Mouse (Mus musculus): ENCODE measurements at regions not wholly inside any gene's neighbourhood (a gene's known extent, or its start where the extent isn't known, plus 50 kb on each side); places are given as distances from the start of the nearest gene placed in this dataset.

GRCm38 (mm10) chr5:132648751-132649150, 105.6 kb upstream of the Auts2 start:
- no peaks in the 10 kb centered on the region for H3K36me3 ChIP-seq
- no peak overlapping the region for H3K27ac ChIP-seq (replicated peaks)
- H3K4me1 ChIP-seq = peaks cover 8% of the 10 kb centered on the region; the same call in 1 of the 2 replicates
- H3K4me2 ChIP-seq = no peak overlapping the region
- no peak for ATAC-seq (ENCODE audit: extremely low read depth, insufficient number of reproducible peaks, low FRiP score, low TSS enrichment)
- peaks cover 6% of the 10 kb centered on the region; the same call in 1 of the 2 replicates for H3K27me3 ChIP-seq (replicated peaks)
- H3K9ac ChIP-seq = no peak overlapping the region
- no peaks in the 10 kb centered on the region for H3K9me3 ChIP-seq
- WGBS = 64% methylated on average over 1 of the region's 2 CpGs
- no peak overlapping the region for H3K4me3 ChIP-seq

- Histone ChIP-seq H3K9me3 (no peaks in the 10 kb centered on the region), H3K4me2 (no peak overlapping the region), H3K4me3 (no peak overlapping the region), H3K9ac (no peak overlapping the region), H3K36me3 (no peaks in the 10 kb centered on the region), H3K27ac (replicated peaks) (no peak overlapping the region), H3K27me3 (replicated peaks) (peaks cover 6% of the 10 kb centered on the region; the same call in 1 of the 2 replicates), H3K4me1 (peaks cover 5% of the 10 kb centered on the region; the same call in 1 of the 2 replicates)
- 75% methylated on average over 5 of the region's 5 CpGs for WGBS
- ATAC-seq (ENCODE audit: extremely low read depth, insufficient number of reproducible peaks, low FRiP score, low TSS enrichment) = no peak
Measured at GRCm38 (mm10) chr5:132644646-132645172, 101.6 kb upstream of the Auts2 start.

GRCm38 (mm10) chr5:132643270-132643669, 100.1 kb upstream of the Auts2 start:
- Histone ChIP-seq H3K4me1 (peaks cover 5% of the 10 kb centered on the region; the same call in 1 of the 2 replicates), H3K9ac (no peak overlapping the region), H3K36me3 (no peaks in the 10 kb centered on the region), H3K27me3 (replicated peaks) (peaks cover under 1% of the 10 kb centered on the region; the same call in 1 of the 2 replicates), H3K4me3 (no peak overlapping the region), H3K27ac (replicated peaks) (no peak overlapping the region), H3K4me2 (no peak overlapping the region), H3K9me3 (peaks cover 5% of the 10 kb centered on the region; the same call in 1 of the 2 replicates)
- no peak for ATAC-seq (ENCODE audit: extremely low read depth, insufficient number of reproducible peaks, low FRiP score, low TSS enrichment)
- whole genome bisulfite sequencing = 75% methylated on average over 3 of the region's 3 CpGs

GRCm38 (mm10) chr5:132633198-132633884, 90.2 kb upstream of the Auts2 start:
- no peak overlapping the region for H3K4me3 ChIP-seq
- no peak for ATAC-seq (ENCODE audit: extremely low read depth, insufficient number of reproducible peaks, low FRiP score, low TSS enrichment)
- H3K27ac ChIP-seq (replicated peaks) = no peak overlapping the region
- peaks cover 17% of the 10 kb centered on the region; the same call in 1 of the 2 replicates for H3K9me3 ChIP-seq
- peaks cover 6% of the 10 kb centered on the region; the same call in 1 of the 2 replicates for H3K4me1 ChIP-seq
- H3K36me3 ChIP-seq = no peaks in the 10 kb centered on the region
- no peak overlapping the region for H3K4me2 ChIP-seq
- no peaks in the 10 kb centered on the region for H3K27me3 ChIP-seq (replicated peaks)
- 39% methylated on average over 4 of the region's 5 CpGs for WGBS
- no peak overlapping the region for H3K9ac ChIP-seq

GRCm38 (mm10) chr5:132621751-132622150, 78.6 kb upstream of the Auts2 start:
- no peak for ATAC-seq (ENCODE audit: extremely low read depth, insufficient number of reproducible peaks, low FRiP score, low TSS enrichment)
- Histone ChIP-seq H3K4me1 (no peaks in the 10 kb centered on the region), H3K27ac (replicated peaks) (no peak overlapping the region), H3K9me3 (peaks cover 5% of the 10 kb centered on the region; the same call in 1 of the 2 replicates), H3K4me2 (no peak overlapping the region), H3K27me3 (replicated peaks) (no peaks in the 10 kb centered on the region), H3K4me3 (no peak overlapping the region), H3K9ac (no peak overlapping the region), H3K36me3 (no peaks in the 10 kb centered on the region)
- WGBS = 75% methylated on average over 7 of the region's 7 CpGs

DNA sequence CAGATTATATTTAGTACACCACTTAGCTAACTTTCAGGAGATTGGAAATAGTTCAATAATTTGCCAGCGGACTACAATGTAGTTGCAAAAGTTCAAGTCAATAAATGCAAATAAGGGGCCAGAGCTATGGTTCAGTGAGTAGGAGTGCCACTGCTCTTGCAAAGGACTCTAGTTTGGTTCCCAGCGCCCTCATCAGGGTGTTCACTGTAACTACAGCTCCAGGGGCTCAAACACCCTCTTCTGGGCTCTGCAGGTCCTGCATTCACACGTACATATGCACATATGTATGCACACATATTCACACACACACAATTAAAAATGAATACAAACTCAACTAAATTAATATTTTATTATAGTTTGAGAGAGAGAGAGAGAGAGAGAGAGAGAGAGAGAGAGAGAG, 74.1 kb upstream of the Auts2 start:
- peaks cover 8% of the 10 kb centered on the region; the same call in 1 of the 2 replicates for H3K4me1 ChIP-seq
- H3K36me3 ChIP-seq = no peaks in the 10 kb centered on the region
- H3K9me3 ChIP-seq = peaks cover 7% of the 10 kb centered on the region; the same call in 1 of the 2 replicates
- ATAC-seq (ENCODE audit: extremely low read depth, insufficient number of reproducible peaks, low FRiP score, low TSS enrichment) = no peak
- 59% methylated on average over 3 of the region's 3 CpGs for WGBS
- no peak overlapping the region for H3K27ac ChIP-seq (replicated peaks)
- H3K9ac ChIP-seq = no peak overlapping the region
- no peak overlapping the region for H3K4me3 ChIP-seq
- H3K27me3 ChIP-seq (replicated peaks) = peaks cover 9% of the 10 kb centered on the region; the same call in 1 of the 2 replicates
- H3K4me2 ChIP-seq = no peak overlapping the region

- no peak for ATAC-seq (ENCODE audit: extremely low read depth, insufficient number of reproducible peaks, low FRiP score, low TSS enrichment)
- no peaks in the 10 kb centered on the region for H3K36me3 ChIP-seq
- H3K27me3 ChIP-seq (replicated peaks) = peaks cover 16% of the 10 kb centered on the region; the same call in 1 of the 2 replicates
- WGBS = 59% methylated on average over 4 of the region's 4 CpGs
- peaks cover 15% of the 10 kb centered on the region for H3K4me1 ChIP-seq
- no peaks in the 10 kb centered on the region for H3K9me3 ChIP-seq
- no peak overlapping the region for H3K4me3 ChIP-seq
- no peak overlapping the region for H3K9ac ChIP-seq
- H3K4me2 ChIP-seq = no peak overlapping the region
- no peak overlapping the region for H3K27ac ChIP-seq (replicated peaks)
Measured at GRCm38 (mm10) chr5:132609251-132609650, 66.1 kb upstream of the Auts2 start.

DNA sequence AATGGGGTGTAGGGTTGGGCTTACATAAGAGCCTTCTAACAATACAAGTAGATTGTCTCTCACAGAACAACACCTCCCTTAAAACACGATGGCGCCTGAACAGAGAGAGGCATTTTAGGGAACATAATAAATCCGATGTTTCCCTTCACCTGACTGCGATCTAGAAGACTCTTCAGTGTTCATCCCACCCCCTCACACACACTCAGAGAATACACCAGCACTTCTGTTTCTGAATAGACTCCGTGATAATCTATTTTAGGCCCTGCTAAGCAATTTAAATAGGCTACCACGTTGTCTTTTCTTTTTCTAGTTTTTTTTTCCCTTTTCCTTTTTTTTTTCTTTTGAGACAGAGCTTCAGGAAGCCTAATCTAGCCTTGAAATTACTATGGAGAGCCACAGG, 63.1 kb upstream of the Auts2 start:
- no peak overlapping the region for H3K9ac ChIP-seq
- no peaks in the 10 kb centered on the region for H3K36me3 ChIP-seq
- no peak overlapping the region for H3K27ac ChIP-seq (replicated peaks)
- no peak overlapping the region for H3K4me2 ChIP-seq
- H3K4me1 ChIP-seq = peaks cover 7% of the 10 kb centered on the region
- no peaks in the 10 kb centered on the region for H3K9me3 ChIP-seq
- WGBS = 55% methylated on average over 6 of the region's 6 CpGs
- no peak for ATAC-seq (ENCODE audit: extremely low read depth, insufficient number of reproducible peaks, low FRiP score, low TSS enrichment)
- H3K4me3 ChIP-seq = no peak overlapping the region
- H3K27me3 ChIP-seq (replicated peaks) = peaks cover 12% of the 10 kb centered on the region; the same call in 1 of the 2 replicates

DNA sequence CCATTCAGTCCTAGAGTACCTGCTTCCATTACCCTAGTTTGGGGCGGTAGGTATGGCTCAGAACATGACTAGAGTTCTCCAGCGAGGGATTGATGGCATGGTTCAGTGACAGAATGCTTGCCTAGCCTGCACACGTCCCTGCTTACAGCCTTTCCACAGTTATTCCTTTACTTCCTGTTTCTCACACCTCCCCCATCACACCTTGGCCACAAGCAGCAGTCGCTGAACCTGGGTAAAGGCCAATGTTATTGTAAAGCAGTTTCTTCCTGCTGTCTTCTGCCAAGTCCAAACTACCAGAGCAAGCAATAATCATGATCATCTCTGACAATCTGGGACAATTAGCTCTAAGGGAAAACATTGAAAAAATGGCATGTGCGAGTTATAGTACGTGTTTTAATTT, 51.7 kb upstream of the Auts2 start:
- Histone ChIP-seq H3K4me2 (no peak overlapping the region), H3K9me3 (no peaks in the 10 kb centered on the region), H3K9ac (no peak overlapping the region), H3K4me1 (peaks cover 5% of the 10 kb centered on the region; the same call in 1 of the 2 replicates), H3K4me3 (no peak overlapping the region), H3K27me3 (replicated peaks) (peaks cover 4% of the 10 kb centered on the region; the same call in 1 of the 2 replicates), H3K36me3 (no peaks in the 10 kb centered on the region), H3K27ac (replicated peaks) (no peak overlapping the region)
- WGBS = 58% methylated on average over 6 of the region's 6 CpGs
- ATAC-seq (ENCODE audit: extremely low read depth, insufficient number of reproducible peaks, low FRiP score, low TSS enrichment) = no peak

Data from heart, embryonic 13.5 days (tissue).